Mouse (Mus musculus) gastrocnemius, adult 18-20 months (tissue): Measurements from ENCODE around the gene Zfp866. TPM values are rescaled to one million over a fixed set of nuclear protein-coding genes. Genes with fewer than 3 reads are reported as not detected.
A peak's percentile ranks its signal among the peaks of the same experiment; 100 is the strongest.

Experiments used
- DNase-seq: peaks from one replicate; pipeline ENCODE4 v3.0.0; 2021; ENCODE audit warnings: low spot score
- total RNA-seq, 2 experiments: library from RNA; stranded (reverse); gene quantifications; 2 replicates each; pipeline ENCODE4 v1.2.3; 2021

Zfp866 gene
- total RNA-seq, 2 experiments from 2014 or later, result 14.1 to 14.4 TPM

GRCm38 (mm10) chr8:69799261-69799660, 8.3 kb upstream of the Zfp866 start:
- no peak for DNase-seq

- DNase-seq, result no peak
Observed at GRCm38 (mm10) chr8:69797661-69798060, 6.7 kb upstream of the Zfp866 start.

GRCm38 (mm10) chr8:69796721-69797345, 5.9 kb upstream of the Zfp866 start:
- no peak for DNase-seq

- no peak for DNase-seq
Observed at GRCm38 (mm10) chr8:69794901-69795300, 3.9 kb upstream of the Zfp866 start.

- no peak for DNase-seq
Observed at GRCm38 (mm10) chr8:69794096-69794495, 3.1 kb upstream of the Zfp866 start.

- no peak for DNase-seq
Observed at GRCm38 (mm10) chr8:69793666-69794065, 2.7 kb upstream of the Zfp866 start.

- no peak for DNase-seq
Observed at GRCm38 (mm10) chr8:69791415-69792068, 564 bp upstream of the Zfp866 start.

GRCm38 (mm10) chr8:69790364-69790763, 614 bp downstream of the Zfp866 start:
- no peak for DNase-seq

GRCm38 (mm10) chr8:69789731-69790130, 1.2 kb downstream of the Zfp866 start:
- no peak for DNase-seq

- DNase-seq, result no peak
Observed at GRCm38 (mm10) chr8:69789105-69789504, 1.9 kb downstream of the Zfp866 start.

- DNase-seq, result no peak
Observed at GRCm38 (mm10) chr8:69777111-69777510, 13.9 kb downstream of the Zfp866 start.

GRCm38 (mm10) chr8:69775149-69775534, 15.8 kb downstream of the Zfp866 start:
- DNase-seq, result no peak

- peak; percentile 91 for DNase-seq
Observed at GRCm38 (mm10) chr8:69774503-69775148, 16.4 kb downstream of the Zfp866 start, which contains the start of gene Gm20422. Gene Gm20422 (minus strand): TSS chr8:69774886.

GRCm38 (mm10) chr8:69772106-69772505, 18.9 kb downstream of the Zfp866 start:
- DNase-seq, result no peak

GRCm38 (mm10) chr8:69771221-69771620, 19.8 kb downstream of the Zfp866 start:
- no peak for DNase-seq

- DNase-seq, result no peak
Observed at GRCm38 (mm10) chr8:69761814-69762445, 29.0 kb downstream of the Zfp866 start.

GRCm38 (mm10) chr8:69758316-69758715, 32.7 kb downstream of the Zfp866 start:
- no peak for DNase-seq

- no peak for DNase-seq
Observed at GRCm38 (mm10) chr8:69752437-69752836, 38.5 kb downstream of the Zfp866 start.

- peak; percentile 95 for DNase-seq
Observed at GRCm38 (mm10) chr8:69749544-69750454, 41.2 kb downstream of the Zfp866 start, which contains the start of gene Zfp963. Gene Zfp963 (minus strand): TSS chr8:69749970.

- no peak for DNase-seq
Observed at GRCm38 (mm10) chr8:69741231-69741630, 49.7 kb downstream of the Zfp866 start.

- DNase-seq, result no peak
Observed at GRCm38 (mm10) chr8:69740763-69741162, 50.2 kb downstream of the Zfp866 start.
